Mouse (Mus musculus) brain, embryonic 18.5 days (tissue): ENCODE data around the gene Sp8.

Experiments used
- DNase-seq: peaks from one replicate; pipeline ENCODE4 v3.0.0-alpha.2; 2012; ENCODE audit warnings: low read depth, low spot score

Sp8 gene

DNA sequence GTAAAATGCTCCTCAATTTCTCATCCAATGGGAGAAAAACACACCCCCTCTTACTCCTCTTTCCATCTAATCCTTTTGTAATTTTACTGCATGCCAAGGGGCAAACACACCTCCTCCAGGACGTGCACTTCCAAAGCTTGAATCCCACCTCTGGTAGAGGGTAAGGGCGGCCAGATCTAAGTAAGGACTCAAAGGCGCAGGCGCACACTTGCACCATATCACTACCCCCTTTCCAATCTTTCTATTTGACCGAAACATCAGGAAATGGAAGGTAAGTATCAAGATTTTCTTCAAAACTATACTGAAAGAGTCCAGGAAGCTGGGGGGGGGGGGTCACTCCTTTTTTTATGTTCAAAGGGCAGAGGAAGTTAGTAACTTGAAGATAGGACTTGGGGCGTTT, at the start of gene Sp8:
Gene Sp8 (plus strand): TSS at position 109 of the 400 bp plus-strand sequence.
- DNase-seq, result no peak

DNA sequence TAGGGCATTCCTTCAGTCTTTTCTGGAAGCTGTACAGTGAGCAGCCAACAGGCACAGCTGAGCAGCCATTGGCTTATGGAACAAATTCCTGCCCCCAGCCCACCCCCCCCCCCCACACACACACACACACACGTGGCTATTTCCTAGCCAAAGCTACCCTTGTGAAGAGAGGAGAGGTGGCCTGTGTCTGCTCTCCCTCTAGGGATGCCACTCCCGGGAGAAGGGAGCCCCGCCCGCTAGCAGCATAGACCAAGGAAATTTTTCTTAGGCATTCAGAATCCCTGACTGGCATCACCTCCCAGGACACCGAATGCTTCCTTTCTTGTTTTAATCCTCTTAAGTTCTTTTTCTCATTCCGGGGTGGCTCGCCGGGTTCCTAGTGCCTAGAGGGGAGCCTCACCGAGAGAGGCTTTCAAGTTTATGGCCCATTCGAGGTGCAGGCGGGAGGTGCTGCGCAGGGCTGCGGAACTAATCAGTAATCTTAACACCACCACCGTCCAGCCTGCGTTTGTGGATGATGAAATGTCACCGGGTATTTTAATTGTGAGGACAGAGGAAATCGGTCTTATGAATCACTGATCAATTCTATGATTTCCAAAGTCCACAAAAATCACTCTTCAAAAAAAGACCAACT, 34.7 kb upstream of the Sp8 start:
- DNase-seq, result no peak

DNA sequence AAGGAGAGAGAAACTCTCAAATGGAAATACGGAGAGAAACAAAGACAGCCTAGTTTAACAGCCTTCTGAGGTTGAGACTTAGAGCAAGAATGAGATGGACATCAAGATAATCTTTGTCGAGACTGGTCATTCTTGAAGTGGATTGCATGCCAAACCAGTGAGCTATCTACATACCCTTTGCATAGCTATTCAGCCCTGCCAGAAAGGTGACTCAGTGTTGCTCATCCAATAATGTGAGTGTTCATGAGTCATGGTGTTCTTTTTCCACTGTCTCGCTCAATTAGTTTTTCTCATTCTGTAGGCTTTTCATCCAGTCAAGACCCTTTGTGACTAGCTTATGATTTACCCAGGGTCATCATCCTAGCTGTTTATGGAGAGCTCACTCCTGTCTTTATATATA, 31.6 kb upstream of the Sp8 start:
- no peak for DNase-seq

DNA sequence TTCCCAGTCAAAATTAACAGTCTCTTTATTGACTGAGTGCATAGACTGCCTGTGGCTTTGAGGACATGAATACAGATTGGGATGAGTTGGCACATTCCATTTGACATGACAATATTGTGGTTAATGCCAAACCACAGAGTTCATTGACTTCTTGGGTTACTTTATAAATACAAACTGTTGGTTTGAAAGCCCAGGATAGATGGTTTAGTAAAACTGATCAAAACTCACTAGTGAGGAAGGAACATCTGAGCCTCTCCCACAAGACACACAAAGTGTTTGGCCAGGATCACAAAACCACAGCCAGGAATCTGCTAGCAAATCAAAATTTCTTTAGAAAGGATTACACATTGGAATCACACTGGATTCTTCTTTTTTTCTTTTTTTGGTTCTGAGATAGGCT, 30.0 kb upstream of the Sp8 start:
- DNase-seq, result no peak

DNA sequence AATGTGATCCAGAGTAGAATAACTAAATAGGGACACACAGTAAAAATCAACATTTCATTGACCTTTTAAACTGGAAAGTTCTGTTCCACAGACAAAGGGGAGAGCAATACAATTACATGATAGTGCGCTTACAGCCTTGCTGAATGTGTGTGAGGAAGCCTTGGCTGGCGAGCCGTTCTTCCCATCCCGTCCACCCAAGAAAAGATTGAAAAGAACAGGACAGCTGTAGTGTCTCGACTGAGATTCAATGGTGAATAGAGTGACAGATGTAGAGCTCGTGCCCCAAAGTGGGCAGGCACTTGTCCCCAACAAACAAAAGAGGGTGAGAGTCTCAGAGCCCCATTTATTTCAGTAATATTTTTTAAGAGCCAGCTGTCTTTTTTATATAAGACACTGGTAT, 16.2 kb upstream of the Sp8 start:
- no peak for DNase-seq

DNA sequence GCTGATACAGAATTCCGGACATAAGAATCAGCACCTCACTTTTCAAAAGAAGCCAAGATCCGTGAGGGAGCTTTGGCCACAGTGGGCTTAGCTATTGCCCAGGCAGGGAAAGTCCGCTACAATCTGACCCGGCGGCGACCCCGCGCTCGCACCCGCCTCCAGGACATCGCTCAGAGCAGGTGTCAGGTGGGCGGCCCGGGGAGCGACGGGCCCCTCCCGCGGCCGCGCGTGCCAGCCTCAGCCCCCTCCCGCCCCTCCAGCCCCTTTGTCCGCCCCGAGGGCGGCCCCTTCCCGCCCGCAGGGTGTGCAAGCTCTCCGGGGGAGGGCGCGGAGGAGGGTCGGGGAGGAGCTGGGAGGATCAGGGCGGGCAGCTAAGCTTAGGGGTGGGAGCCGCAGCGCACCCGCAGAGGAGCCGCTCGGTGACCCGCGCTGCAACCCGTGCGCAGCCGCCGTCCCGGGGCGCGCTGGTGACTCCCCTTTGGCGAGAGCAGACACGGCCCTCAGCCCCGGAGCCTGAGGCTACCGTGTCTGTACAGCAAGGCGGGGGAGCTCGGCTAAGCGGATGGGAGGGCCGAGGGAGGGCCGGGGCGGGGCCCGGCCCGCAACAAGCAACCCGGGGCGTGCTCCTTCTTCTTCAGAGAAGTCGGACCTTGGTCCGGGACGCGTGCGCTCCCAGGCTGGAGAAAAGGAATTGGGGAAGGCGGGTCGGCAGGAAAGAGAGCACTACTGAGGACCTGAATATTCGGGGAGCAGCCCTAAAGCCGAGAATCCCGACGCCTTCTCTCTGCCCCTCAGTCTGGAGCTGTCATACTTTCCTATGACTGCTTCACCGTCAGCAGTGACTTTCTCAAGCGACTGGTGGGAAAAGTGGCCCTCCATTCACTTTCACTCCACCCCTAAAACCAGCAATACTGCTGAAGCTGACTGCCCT, 9.5 kb upstream of the Sp8 start:
- no peak for DNase-seq

DNA sequence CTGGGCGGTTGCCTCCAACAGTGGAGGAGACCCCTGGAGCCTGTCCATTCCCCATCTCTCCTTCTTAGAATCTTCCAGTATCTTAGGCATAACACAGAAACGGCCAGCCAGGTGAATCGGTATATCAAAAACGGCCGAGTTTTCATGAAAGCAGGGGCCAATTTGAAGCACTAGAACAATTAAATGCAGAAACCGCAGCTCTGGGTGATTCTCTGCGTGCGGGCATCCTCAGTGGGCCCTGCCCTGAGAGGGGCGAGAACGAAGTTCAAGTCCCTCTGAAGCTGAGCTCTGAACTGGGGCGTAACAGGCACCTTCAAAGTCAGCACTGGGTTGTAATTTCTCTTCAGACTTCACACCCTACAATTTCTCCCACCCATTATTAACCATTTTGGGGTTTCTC, 8.8 kb upstream of the Sp8 start:
- no peak for DNase-seq

DNA sequence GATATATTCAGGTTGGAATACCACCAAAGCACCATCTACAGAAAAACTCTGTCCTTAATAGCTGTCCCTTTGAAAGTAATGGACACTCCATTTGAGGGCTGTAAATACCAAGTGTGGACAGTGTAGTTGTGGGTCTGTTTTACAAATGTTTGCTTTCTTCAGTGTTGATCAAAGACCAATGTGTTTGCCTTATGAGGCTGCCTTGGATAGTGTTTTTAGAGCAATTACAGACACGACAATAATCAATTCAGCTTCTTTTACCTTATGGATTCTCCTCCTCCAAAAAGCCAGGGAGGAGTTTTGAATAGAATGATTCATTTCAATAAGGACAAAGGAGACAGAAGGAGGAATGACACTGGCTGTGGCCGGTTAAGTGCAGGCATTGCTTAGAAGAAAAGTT, 7.9 kb upstream of the Sp8 start:
- no peak for DNase-seq

DNA sequence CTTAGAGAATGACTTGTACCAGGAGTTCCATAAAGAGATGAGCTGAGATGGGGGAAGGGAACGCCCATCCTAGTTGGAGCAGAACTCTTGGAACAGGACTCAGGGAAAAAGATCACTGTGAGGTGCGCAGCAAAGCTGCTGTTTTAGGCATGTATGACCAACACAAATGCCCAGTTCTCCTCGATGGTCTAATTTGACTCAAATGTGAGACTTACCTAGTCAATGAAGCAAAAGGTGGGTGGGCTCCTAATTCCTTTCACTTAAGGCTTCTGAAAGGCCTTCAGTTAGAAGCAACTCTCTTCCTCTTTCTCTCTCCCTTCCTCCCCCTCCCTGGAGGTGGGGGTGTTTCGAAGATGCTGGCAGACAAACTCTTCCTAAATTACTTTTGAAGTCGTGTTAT, 6.7 kb upstream of the Sp8 start:
- no peak for DNase-seq

DNA sequence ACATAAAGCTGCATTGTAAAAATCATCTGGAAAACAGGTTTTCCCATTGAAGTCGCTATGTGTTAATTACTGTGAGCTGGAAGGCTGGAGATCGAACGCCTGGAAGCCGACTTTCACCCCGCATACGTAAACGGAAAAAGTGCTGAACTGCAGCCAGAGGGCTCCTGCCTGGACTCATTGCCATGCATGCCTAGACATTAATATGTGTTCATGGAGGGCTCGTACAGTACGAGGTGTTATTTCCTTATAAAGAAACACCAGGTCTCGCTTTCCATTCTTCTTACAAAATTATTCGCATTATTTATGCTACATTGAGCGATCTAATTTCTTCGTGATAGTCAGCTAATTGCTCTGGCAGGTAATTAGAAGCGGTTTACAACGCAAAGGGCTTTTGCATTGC, 5.8 kb upstream of the Sp8 start:
- DNase-seq, result no peak

DNA sequence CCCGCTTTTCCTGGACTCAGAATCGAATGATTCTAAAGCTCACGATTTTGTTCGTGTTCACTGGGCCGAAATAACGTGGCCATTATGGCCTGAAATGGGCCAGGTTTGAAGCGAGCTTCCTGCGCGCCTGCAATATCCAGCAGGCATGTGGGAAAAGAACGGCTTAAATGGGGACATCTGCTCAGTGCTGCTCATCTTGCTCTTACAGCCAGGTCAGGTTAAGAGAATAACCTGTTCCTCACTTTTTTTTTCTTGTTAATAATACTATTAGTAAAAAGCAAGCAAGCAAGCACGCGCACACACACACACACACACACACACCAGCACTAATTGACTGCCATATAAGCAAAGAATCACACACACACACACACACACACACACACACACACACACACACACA, 5.3 kb upstream of the Sp8 start:
- no peak for DNase-seq

DNA sequence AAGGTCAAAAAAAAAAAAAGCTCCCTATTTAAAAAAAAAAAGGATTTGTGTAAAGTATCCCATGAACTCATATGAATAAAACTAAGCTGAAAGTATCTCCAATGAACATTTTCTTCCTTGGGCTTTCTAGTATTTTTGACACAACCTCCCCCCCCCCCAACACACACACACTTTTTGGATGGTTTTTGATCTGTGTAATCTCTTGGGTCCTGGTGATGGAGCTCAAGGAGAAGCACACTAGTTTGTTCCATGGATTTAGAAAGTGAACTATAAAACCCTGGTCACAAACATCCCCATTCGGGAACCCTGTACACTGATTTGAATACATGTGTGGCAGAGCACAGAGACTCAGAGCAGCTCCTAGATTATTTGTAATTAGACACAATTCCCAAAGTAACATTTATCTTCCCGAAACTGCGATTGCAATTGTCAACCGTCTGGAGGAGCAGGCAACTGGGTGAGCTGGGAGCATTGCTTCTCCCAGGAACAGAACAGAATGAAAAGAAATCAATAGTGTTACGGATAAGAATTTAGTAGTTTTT, 4.7 kb upstream of the Sp8 start:
- no peak for DNase-seq

DNA sequence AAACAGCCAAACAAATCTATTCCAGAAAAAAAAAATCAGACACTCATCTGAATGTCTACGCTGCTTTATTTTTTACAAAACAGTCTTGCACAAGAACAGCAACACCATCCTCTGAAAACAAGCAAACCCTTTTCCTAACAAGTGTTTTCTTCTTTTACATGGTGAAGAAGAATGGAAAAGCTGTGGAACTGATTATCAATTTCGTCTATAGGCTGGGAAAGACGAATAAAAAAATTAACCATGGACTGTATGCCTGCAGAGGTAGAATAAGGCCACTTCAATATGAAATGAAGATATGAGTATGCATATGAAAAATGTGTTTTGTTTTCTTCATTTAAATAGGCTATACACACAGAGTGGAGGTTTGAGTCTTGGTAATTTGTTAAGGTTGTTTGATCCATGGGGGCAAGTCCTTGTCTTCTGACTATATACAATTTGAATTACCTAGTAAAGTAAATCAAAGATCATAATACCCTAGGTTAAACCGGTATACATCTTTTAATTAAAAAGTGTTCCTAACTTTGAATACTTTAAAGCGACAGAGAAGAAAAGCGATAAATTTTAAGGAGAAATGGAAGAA, 4.1 kb upstream of the Sp8 start:
- no peak for DNase-seq

DNA sequence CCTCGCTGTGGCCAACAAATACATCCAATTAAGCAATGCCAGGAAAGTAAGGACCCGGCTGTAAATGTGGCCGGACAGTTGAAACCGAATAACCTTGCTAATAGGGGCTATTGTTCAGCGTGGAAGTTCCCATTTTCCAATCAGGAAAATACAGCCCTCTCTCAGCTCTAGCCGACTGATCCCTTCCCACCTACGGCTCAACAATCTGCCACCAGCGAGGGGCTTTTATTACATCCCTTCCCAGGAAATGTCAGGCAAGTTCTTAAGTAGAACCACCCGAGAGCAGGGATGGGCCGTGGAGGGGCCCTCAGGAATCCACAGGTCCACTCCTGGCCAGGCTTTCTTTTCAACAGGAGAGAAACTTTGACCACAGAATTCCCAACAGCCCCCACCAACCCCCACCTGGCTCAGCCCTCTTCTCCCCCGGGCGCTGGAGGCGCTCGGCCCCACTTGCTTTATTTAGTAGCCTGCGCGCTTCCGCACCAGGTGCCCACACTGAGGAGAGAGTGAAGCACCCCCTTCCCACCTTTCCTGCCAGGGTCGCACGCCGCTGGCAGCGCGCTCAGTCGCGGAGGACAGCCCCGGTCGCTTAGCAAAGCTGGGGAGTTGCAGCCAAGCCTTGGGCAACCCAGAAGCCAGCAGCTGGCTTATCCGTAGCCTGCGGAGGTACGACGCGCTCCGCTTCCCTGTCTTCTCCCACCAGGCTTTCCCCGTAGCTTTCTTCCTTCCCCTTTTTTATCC, 3.3 kb upstream of the Sp8 start:
- DNase-seq, result no peak

DNA sequence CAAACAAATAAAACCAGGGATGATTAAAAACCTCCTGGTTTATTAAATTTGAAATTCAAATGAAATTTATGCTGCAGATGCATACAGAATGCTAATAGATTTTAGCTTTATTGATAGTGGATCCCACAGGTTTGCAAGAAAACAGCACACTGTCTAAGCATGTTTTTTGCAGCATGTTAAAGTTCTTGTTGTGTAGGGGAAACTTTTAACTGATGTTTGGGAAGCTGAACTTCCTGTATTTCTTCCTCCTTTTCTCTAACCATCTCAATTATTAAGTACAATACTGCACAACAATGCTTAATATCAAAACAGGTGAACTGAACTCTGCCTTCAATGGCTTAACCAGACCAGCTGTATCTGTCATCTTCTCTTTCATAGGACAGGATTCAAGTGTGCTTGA, 2.0 kb upstream of the Sp8 start:
- DNase-seq, result no peak

DNA sequence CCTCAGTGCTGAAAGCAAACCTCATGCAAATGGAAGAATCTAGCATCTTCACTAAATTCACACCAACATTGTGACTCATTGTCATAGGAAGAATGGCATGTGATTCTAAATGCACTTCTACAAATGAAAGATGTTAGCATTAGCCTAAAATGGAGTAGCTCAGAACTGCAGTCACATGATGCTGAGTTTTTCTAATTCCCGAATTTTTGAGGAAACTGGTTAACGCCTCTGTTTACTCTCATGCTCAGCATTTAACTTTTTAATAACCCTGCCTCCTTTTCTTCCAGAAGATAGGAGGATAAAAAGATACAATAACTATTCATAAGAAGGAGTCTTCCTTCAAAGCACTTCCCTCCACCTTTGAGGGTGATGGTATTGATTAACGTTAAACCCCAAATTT, 1.3 kb upstream of the Sp8 start:
- DNase-seq, result no peak

DNA sequence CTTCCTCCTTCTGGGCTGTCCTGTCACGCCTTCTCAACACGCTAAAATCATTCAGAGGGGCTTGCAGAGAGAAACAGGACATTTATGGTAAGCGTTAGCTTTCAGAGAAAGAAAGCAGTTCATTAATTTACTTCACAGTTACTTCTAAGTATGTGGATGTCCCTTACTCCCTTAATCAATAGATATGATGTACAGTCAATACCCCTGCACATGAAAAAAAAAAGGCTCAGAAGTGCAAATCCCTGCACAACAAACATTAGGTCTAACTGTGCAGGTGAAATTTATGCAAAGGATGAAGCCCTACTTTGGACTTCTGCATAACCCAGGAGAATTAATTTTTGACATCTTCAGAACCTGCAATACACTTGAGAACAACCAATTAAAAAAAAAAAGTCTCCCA, 778 bp upstream of the Sp8 start:
- no peak for DNase-seq

DNA sequence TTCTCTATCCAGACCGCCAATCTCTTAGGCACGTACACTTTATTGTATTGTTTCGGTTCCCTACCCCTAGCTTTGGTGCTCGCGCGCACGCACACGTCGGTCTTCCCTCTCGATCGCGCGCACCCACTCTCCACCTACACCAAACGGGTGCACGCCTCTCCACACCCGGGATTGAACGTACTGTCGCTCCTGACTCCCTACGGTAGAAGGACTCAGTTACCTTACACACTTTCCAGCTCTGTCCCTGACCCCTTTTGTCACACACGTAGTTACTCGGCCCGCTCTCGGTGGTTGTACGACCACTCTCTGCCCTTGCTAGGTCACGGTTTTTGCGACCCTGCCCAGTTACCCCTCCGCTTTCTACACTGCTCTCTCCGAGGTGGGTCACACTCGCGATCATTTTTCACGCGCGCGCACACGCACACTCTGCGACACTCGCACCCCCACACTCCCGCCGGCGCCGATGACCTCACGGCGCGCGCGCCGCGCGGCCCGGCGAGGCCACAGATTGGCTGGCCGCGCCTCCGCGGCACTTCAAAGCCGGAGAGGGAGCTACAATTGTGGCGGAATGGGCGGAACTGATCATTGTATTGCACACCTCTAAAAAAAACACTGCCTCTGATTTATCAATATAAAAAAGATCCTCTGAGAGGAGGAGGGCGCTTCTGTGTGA, 656 bp downstream of the Sp8 start:
- DNase-seq, result no peak

DNA sequence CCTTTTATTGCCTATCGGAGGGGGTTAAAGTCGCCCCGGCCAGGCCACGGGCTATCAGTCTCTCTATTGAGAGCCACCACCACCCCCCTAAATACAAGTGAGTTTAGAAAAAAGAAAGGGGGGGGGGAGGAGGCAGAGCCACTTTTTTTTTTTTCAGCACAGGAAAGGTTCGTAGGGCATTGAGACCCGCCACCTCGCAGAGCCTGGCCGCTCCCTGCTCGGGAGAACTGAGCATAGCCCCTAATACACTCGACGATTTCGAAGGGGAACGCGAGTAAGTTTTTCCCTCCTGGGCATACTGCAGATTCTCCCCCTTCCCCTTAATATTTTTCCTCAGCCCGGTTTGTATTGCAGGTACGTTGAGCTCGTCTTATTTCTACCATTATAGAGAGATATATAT, 1.3 kb downstream of the Sp8 start:
- DNase-seq, result no peak

DNA sequence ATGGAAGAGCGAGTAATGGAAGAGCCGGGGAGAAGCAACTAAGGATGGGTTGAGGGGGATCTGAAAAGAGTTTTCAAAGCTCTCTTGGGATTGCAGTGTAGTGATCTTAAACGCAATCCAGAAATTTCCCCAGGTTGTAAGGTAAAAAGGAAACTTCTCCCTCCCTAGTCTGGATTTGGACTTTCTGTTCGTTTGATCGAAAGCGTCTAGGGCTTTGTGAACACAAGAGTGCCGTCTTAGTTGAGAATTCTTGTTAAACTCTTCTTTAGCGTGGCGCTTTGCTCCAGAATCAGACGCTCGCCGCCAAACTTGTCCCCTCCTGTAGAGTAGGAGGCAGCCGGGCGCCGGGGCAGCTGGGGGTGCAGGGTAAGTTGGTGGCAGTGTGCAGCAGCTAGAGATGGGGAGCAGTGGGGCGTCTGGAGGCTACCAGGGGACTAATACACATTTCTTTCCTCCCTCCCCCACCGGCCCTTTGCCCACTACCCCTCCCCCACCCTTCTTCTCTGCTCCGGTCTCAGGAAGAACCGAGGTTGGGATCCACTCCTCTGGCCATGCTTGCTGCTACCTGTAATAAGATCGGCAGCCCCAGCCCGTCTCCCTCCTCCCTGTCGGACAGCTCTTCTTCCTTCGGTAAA, 1.8 kb downstream of the Sp8 start:
- DNase-seq, result no peak
